Mouse (Mus musculus): Measurements from ENCODE around the gene Mdh1b. TPM values are rescaled to one million over a fixed set of nuclear protein-coding genes. Genes with fewer than 3 reads are reported as not detected.

Gene Mdh1b
- polyA plus RNA-seq (2012; ENCODE audit: insufficient read depth, insufficient read length, low replicate concordance, missing spikeins) = not detected in 2 replicates

DNA sequence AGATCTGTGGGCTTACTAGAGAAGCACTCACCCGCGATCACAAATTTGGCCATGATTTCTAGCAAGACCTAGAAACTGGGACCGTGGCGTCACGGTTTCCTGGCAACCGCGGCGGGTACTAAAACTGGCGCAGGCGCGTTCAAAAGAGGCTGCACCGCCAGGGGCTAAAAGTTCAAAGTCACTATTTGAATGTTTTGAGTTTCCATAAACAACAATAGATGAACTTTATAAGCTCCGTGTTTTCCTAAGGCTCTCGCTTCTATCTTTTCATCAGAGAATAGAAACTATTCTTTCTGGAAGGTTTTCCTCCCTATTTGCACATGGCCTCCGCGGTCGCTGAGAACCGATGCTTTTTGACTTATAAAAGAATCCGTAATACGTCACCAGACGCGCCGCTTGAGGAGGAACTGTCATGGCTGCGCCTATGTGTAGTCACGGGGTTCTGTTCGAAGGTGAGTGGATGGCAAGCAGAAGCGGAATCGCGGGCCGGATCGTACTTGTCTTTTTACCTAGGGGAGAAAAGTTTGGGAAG is at the start of gene Mdh1b, which contains the start of gene Fastkd2:
TSS of gene Mdh1b (minus strand) at position 79 of the 532 bp plus-strand sequence.
TSS of gene Fastkd2 (plus strand) at position 375 of the 532 bp plus-strand sequence.
- no peak for TF ChIP-seq CTCF (IDR thresholded peaks at IDR 0.05; ENCODE audit: insufficient read depth, low read depth, low read length)
- TF ChIP-seq POLR2A (IDR thresholded peaks at IDR 0.05; ENCODE audit: insufficient read depth, low read depth, low read length) = 0 out of 2 replicates have a peak, but pooled peaks have one; percentile 15
- H3K27ac ChIP-seq (ENCODE audit: insufficient read depth, low read depth, low read length) = no peak within 1 kb of the TSS
- under 1% methylated on average over 31 of the region's 31 CpGs for WGBS
- H3K4me3 ChIP-seq (ENCODE audit: insufficient read depth, low read depth, low read length) = peak within 1 kb of the TSS; percentile 68
- no peaks in the 10 kb centered on the region for H3K4me1 ChIP-seq (ENCODE audit: control insufficient read depth, insufficient read depth, low read length)

DNA sequence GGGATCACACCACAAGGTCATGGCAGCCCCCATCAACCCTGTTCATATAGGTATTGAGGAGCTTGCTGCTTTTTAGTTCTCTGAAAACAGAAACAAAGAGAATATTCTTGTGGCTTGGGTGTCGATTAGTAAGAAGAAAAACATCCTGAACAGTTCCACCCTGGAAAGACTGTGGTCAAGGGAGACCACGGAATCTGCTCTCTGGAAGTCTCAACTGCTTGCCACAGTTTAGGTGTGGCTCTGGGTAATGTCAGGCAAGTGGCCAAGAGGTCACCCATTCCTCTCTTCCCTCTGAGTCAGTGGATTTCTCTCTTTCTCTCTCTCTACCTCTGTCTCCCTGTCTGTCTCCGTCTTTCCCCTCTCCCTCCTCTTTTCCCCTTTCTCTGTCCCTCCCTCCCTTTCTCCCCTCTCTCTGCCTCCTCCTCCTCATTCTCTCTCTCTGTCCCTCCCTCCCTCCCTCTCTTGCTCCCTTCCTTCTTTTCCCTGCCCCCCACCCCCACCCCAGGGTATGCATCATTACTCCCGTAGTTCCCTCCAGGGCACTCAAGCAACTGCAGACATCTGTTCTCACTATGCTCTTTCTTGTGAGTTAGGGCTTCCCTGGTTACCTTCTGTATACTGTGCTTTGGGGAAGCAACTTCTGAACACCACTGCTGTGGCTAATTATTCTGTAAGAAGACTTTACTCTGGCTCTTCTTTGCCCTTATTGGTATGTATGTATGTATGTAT is 46.9 kb upstream of the Mdh1b start:
- 75% methylated on average over 4 of the region's 4 CpGs for WGBS
- Histone ChIP-seq H3K4me3 (ENCODE audit: insufficient read depth, low read depth, low read length) (no peak overlapping the region), H3K27ac (ENCODE audit: insufficient read depth, low read depth, low read length) (no peak overlapping the region), H3K4me1 (ENCODE audit: control insufficient read depth, insufficient read depth, low read length) (no peaks in the 10 kb centered on the region)
- TF ChIP-seq CTCF (IDR thresholded peaks at IDR 0.05; ENCODE audit: insufficient read depth, low read depth, low read length) (no peak), POLR2A (IDR thresholded peaks at IDR 0.05; ENCODE audit: insufficient read depth, low read depth, low read length) (no peak)

DNA sequence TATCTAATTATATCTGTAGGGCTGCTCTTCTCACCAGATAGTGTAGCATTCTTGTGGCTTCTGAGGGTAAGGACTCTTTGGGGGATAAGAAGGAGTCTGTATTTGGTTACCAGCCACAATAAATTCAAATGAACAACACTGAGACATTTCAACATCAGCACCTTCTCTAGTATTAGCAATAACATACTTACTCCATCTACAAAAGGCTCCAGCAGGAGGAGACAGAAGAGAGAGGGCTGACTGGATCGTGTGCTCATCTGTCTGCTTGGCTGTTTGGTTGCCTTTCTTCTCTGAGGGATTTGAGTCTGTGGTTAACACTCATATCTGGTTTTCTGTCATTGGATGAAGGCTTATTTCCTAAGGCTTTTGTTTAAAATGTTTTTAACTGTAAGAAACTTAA is 46.3 kb upstream of the Mdh1b start:
- no peak overlapping the region for H3K4me3 ChIP-seq (ENCODE audit: insufficient read depth, low read depth, low read length)
- no peak for TF ChIP-seq POLR2A (IDR thresholded peaks at IDR 0.05; ENCODE audit: insufficient read depth, low read depth, low read length)
- TF ChIP-seq CTCF (IDR thresholded peaks at IDR 0.05; ENCODE audit: insufficient read depth, low read depth, low read length) = no peak
- H3K27ac ChIP-seq (ENCODE audit: insufficient read depth, low read depth, low read length) = no peak overlapping the region
- WGBS = 84% methylated on average over 1 of the region's 1 CpGs
- no peaks in the 10 kb centered on the region for H3K4me1 ChIP-seq (ENCODE audit: control insufficient read depth, insufficient read depth, low read length)

DNA sequence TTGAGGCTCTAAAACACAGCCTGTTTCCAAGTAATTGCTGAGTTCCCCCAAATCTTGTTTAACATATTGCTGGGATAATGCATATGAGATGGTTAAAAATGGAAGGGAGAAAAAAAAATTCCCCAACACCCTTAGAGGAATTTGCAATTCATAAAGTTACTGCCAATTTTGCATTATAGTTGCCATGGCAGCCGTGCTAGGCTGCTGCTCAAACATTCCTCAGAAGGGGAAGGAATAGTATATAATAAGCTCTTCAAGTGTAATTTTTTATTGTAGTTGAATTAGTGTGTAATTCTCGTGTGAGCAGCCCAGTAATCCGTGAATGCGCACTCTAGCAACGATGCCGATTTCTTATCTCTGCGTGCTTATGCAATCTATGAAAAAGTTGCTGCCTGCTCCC is 40.2 kb upstream of the Mdh1b start:
- Histone ChIP-seq H3K4me3 (ENCODE audit: insufficient read depth, low read depth, low read length) (no peak overlapping the region), H3K27ac (ENCODE audit: insufficient read depth, low read depth, low read length) (no peak overlapping the region), H3K4me1 (ENCODE audit: control insufficient read depth, insufficient read depth, low read length) (no peaks in the 10 kb centered on the region)
- no peak for TF ChIP-seq CTCF (IDR thresholded peaks at IDR 0.05; ENCODE audit: insufficient read depth, low read depth, low read length)
- TF ChIP-seq POLR2A (IDR thresholded peaks at IDR 0.05; ENCODE audit: insufficient read depth, low read depth, low read length) = no peak
- WGBS = 55% methylated on average over 7 of the region's 7 CpGs

DNA sequence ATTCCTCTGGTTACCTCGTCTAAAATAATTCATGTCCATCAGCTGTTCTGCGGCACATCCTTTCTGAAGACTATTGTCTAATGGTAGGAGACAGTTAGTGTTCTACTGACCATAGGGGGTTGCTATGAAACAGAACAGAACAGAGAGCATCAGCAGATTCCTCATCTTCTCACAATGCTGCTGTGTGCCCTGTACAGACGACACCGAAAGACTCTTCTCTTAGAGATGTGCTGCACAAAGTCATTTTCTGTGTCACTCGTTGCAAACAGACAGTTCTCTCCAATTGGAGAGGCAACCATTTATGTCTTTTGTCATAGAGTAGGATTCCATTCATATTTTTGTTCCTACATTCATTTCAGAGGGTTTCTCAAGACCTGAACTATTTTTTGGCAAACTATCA is 39.0 kb upstream of the Mdh1b start, which contains the start of gene 4933402D24Rik:
TSS of gene 4933402D24Rik (minus strand) at position 101 of the 400 bp plus-strand sequence.
- H3K4me1 ChIP-seq (ENCODE audit: control insufficient read depth, insufficient read depth, low read length) = no peaks in the 10 kb centered on the region
- no peak within 1 kb of the TSS for H3K4me3 ChIP-seq (ENCODE audit: insufficient read depth, low read depth, low read length)
- TF ChIP-seq CTCF (IDR thresholded peaks at IDR 0.05; ENCODE audit: insufficient read depth, low read depth, low read length) (no peak), POLR2A (IDR thresholded peaks at IDR 0.05; ENCODE audit: insufficient read depth, low read depth, low read length) (no peak)
- 85% methylated on average over 5 of the region's 5 CpGs for WGBS
- no peak within 1 kb of the TSS for H3K27ac ChIP-seq (ENCODE audit: insufficient read depth, low read depth, low read length)

DNA sequence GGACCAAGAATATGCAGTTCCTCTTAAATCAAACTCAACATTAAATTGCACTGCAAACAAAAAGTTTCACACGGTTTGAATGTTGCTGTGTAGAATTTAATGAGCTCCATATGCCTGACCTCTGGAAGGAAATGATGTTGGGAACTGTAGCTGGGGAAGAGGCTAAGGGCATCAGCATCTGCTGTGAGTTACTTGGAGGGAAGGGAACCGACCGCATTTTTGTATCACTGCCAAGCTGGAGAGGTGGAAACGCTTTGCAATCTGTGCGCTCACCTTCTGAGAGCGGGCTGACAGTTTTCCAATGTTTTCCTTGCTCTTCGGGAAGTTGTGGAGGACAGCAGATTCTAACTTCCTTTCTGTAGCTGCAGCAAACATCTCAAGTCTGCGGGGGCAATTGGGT is 38.0 kb upstream of the Mdh1b start:
- H3K27ac ChIP-seq (ENCODE audit: insufficient read depth, low read depth, low read length) = no peak overlapping the region
- H3K4me3 ChIP-seq (ENCODE audit: insufficient read depth, low read depth, low read length) = no peak overlapping the region
- 76% methylated on average over 8 of the region's 8 CpGs for WGBS
- TF ChIP-seq POLR2A (IDR thresholded peaks at IDR 0.05; ENCODE audit: insufficient read depth, low read depth, low read length) (no peak), CTCF (IDR thresholded peaks at IDR 0.05; ENCODE audit: insufficient read depth, low read depth, low read length) (no peak)
- H3K4me1 ChIP-seq (ENCODE audit: control insufficient read depth, insufficient read depth, low read length) = 0 out of 2 replicates have a peak, but pooled peaks cover 2% of the 10 kb centered on the region

DNA sequence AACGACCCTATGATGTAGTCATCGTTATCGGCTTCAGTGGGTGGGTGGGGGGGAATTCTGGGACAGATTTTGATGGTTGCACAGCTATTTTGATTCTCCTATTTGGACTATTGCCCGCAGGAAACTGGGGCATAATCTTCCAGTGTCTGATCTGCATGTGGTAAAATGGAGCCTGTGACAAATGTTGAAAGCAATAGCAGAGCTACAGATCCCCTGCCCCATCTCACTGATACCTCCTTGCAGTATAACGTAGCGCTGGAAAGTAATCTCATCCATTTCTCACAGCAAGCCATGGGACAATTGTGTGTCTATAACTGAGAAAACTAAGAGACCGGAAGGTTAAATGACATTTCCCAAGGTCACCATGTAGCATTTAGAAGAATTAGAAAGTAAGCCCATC is 34.3 kb upstream of the Mdh1b start:
- TF ChIP-seq POLR2A (IDR thresholded peaks at IDR 0.05; ENCODE audit: insufficient read depth, low read depth, low read length) = no peak
- no peak for TF ChIP-seq CTCF (IDR thresholded peaks at IDR 0.05; ENCODE audit: insufficient read depth, low read depth, low read length)
- WGBS = 49% methylated on average over 7 of the region's 7 CpGs
- Histone ChIP-seq H3K4me3 (ENCODE audit: insufficient read depth, low read depth, low read length) (no peak overlapping the region), H3K27ac (ENCODE audit: insufficient read depth, low read depth, low read length) (no peak overlapping the region), H3K4me1 (ENCODE audit: control insufficient read depth, insufficient read depth, low read length) (0 out of 2 replicates have a peak, but pooled peaks cover 2% of the 10 kb centered on the region)

DNA sequence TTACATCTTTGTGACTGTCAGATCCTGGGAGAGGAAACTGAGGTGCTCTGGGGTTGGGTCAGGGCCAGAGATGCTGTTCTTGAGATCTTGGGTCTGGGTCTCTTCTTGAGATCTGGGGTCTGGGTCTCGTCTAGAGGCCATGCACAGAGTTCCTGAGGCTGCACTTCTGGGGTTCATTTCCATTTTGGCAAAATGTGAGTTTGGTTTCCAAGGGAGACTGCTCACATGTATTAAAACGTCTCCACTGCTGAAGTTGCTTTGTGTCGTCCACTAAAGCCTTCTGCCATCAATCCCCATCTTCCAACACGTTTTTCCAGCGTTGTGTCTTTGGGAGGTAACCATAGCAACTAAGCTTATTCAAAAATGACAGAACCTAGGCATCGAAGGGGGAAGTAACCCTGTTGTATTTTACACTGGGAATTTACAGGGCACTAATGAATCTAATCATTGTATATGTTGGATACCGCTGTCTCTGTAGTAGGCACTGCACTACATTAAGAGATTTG is 33.8 kb upstream of the Mdh1b start:
- Histone ChIP-seq H3K4me3 (ENCODE audit: insufficient read depth, low read depth, low read length) (no peak overlapping the region), H3K27ac (ENCODE audit: insufficient read depth, low read depth, low read length) (no peak overlapping the region), H3K4me1 (ENCODE audit: control insufficient read depth, insufficient read depth, low read length) (0 out of 2 replicates have a peak, but pooled peaks cover 2% of the 10 kb centered on the region)
- 35% methylated on average over 7 of the region's 7 CpGs for WGBS
- TF ChIP-seq POLR2A (IDR thresholded peaks at IDR 0.05; ENCODE audit: insufficient read depth, low read depth, low read length) = no peak
- TF ChIP-seq CTCF (IDR thresholded peaks at IDR 0.05; ENCODE audit: insufficient read depth, low read depth, low read length) = no peak

DNA sequence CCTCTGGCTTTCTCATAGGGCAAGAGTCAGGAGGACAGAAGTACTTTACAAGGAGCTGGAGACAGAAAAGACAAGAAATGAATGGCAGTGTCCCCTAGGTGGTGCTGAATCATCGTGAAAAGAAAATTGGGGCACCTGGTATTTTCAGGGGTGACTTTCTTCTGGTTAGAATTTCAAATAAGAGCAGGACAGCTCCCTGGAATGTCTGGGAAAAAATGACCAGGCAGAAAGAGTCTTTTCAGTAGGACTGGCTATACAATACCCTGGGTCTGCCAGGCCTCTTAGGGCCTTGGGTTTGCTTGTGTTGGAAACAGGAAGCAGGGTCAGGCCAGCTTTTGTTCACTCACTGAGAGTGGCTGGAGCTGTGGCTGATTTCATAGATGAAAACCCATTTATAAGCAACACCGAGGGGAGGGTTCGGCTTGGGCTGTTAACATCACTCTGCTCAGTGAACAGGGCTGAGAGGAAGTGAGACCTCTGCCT is 33.1 kb upstream of the Mdh1b start:
- WGBS = 21% methylated on average over 3 of the region's 3 CpGs

More for the DNA sequence above, 33.1 kb upstream of the Mdh1b start:
- TF ChIP-seq CTCF (IDR thresholded peaks at IDR 0.05; ENCODE audit: insufficient read depth, low read depth, low read length) (no peak), POLR2A (IDR thresholded peaks at IDR 0.05; ENCODE audit: insufficient read depth, low read depth, low read length) (no peak)
- Histone ChIP-seq H3K4me1 (ENCODE audit: control insufficient read depth, insufficient read depth, low read length) (0 out of 2 replicates have a peak, but pooled peaks cover 2% of the 10 kb centered on the region), H3K27ac (ENCODE audit: insufficient read depth, low read depth, low read length) (no peak overlapping the region), H3K4me3 (ENCODE audit: insufficient read depth, low read depth, low read length) (no peak overlapping the region)
